Mouse (Mus musculus) stomach, postnatal 0 days (tissue): ENCODE measurements around the gene Oasl1. TPM values are rescaled to one million over a fixed set of nuclear protein-coding genes. Genes with fewer than 3 reads are reported as not detected.

Source experiments
- ATAC-seq: fragments of 200-750 bp; cut with Nextera tagmentation; 2 replicates; pipeline ENCODE4 v1.8.0; 2017; ENCODE audit not compliant: low FRiP score, low TSS enrichment
- DNase-seq: peaks from one replicate; pipeline ENCODE4 v3.0.0-alpha.2; 2016; ENCODE audit warnings: low spot score
- H3K27ac ChIP-seq: fragments of 300-500 bp; sonication (generic); replicated peaks from 2 replicates; pipeline ENCODE4 v1.5.1; 2014; ENCODE audit warnings: mild to moderate bottlenecking, control low read depth
- H3K27me3 ChIP-seq: fragments of 300-500 bp; sonication (generic); 2 replicates; pipeline ENCODE4 v1.6.1; 2014; ENCODE audit warnings: low read length; ENCODE audit not compliant: control insufficient read depth, insufficient read depth
- H3K36me3 ChIP-seq: fragments of 300-500 bp; sonication (generic); 2 replicates; pipeline ENCODE4 v1.6.1; 2014; ENCODE audit warnings: low read length, mixed read lengths; ENCODE audit not compliant: control insufficient read depth, insufficient read depth
- H3K4me1 ChIP-seq: fragments of 300-500 bp; sonication (generic); replicated peaks from 2 replicates; pipeline ENCODE4 v1.6.1; 2014; ENCODE audit warnings: antibody characterized with exemption; ENCODE audit not compliant: control insufficient read depth, insufficient read depth
- H3K4me2 ChIP-seq: fragments of 300-500 bp; sonication (generic); replicated peaks from 2 replicates; pipeline ENCODE4 v1.6.1; 2014; ENCODE audit warnings: low read depth, mild to moderate bottlenecking, control low read depth, moderate library complexity
- H3K4me3 ChIP-seq: fragments of 300-500 bp; sonication (generic); 2 replicates; pipeline ENCODE4 v1.5.1; 2014; ENCODE audit warnings: low read depth, low read length, control low read depth
- H3K9ac ChIP-seq: fragments of 300-500 bp; sonication (generic); 2 replicates; pipeline ENCODE4 v1.6.1; 2014; ENCODE audit warnings: mild to moderate bottlenecking, low read length, control low read depth, mixed read lengths
- H3K9me3 ChIP-seq: fragments of 300-500 bp; sonication (generic); 2 replicates; pipeline ENCODE4 v1.6.1; 2016; ENCODE audit warnings: low read length; ENCODE audit not compliant: control insufficient read depth
- CTCF ChIP-seq: IDR thresholded peaks from 2 replicates; pipeline ENCODE4 v1.5.1; 2016; ENCODE audit warnings: antibody characterized with exemption, low read depth, mild to moderate bottlenecking, moderate library complexity
- EP300 ChIP-seq: optimal IDR thresholded peaks from 2 replicates; pipeline ENCODE3; 2016; ENCODE audit warnings: antibody characterized with exemption
- WGBS: fragments of 180-500 bp; shearing (Covaris S2); extraction: QIAGEN DNeasy Blood & Tissue Kit; methylation state at CpG from one replicate; pipeline ENCODE4 v1.1.7; 2014; 5-methylcytosine and 5-hydroxymethylcytosine counted together
- polyA plus RNA-seq: library from polyadenylated mRNA; unstranded; fragments of >200 nt; fragmentation: Nextera tagmentation; extraction: Ambion mirVana; gene quantifications from 2 replicates; pipeline ENCODE4 v1.2.1, GENCODE M21; 2015

Oasl1 gene
- polyA plus RNA-seq, 1 experiment from 2014 or later, result 14.6 TPM

DNA sequence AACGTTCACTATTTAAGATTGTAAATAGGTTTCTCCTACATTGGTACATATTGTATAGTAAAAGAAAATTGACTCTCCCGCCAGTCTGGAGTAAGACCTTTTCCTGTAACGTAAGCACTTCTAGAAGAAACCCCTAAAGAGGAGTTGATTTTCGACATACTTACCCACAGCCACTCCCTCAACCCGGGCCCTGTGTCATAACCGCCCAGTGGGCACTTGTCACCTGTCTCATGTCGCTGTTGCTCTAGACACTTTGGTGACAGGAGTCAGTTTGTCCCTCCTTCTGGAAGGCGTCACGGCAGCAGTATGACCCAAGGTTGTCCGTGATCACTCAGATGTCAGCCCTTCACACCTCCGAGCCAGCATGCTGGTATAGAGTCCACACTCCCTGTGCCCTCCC lies 40.0 kb upstream of the Oasl1 start:
- H3K4me1 ChIP-seq, result no peaks in the 10 kb centered on the region
- H3K4me2 ChIP-seq, result no peak overlapping the region
- no peaks in the 10 kb centered on the region for H3K9me3 ChIP-seq
- no peak overlapping the region for H3K9ac ChIP-seq
- 89% methylated on average over 11 of the region's 11 CpGs for WGBS
- H3K36me3 ChIP-seq, result no peaks in the 10 kb centered on the region
- TF ChIP-seq CTCF, result no peak
- TF ChIP-seq EP300, result no peak
- no peak overlapping the region for H3K27ac ChIP-seq
- DNase-seq (no peak), ATAC-seq (no peak)
- no peaks in the 10 kb centered on the region for H3K27me3 ChIP-seq
- no peak overlapping the region for H3K4me3 ChIP-seq

DNA sequence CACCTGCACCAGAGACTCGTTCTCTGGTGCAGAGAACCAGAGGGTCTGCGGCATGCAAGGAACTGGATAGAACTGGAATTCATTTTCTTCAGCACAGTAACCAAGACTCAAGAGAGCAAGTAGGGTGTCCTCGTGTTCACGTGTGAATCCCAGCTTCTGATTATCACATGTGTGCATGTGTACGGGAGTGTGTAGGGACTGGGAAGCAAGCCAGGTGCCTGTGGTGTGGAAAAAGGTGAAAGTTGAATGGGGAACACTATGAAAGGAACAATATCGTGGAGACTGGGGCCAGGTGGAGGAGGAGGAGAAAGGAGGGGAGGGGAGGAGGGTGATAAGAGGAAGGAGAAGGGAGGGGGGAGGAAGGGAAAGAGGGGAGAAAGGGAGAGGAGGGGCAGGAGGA lies 36.2 kb upstream of the Oasl1 start:
- H3K4me2 ChIP-seq, result no peak overlapping the region
- 63% methylated on average over 6 of the region's 6 CpGs for WGBS
- ATAC-seq (peak; percentile 85), DNase-seq (peak; percentile 71)
- no peaks in the 10 kb centered on the region for H3K9me3 ChIP-seq
- H3K9ac ChIP-seq, result no peak overlapping the region
- H3K36me3 ChIP-seq, result no peaks in the 10 kb centered on the region
- H3K27me3 ChIP-seq, result no peaks in the 10 kb centered on the region
- H3K27ac ChIP-seq, result peak overlapping the region; percentile 59; the same call in 1 of the 2 replicates
- no peak overlapping the region for H3K4me3 ChIP-seq
- no peaks in the 10 kb centered on the region for H3K4me1 ChIP-seq
- no peak for TF ChIP-seq EP300
- no peak for TF ChIP-seq CTCF

DNA sequence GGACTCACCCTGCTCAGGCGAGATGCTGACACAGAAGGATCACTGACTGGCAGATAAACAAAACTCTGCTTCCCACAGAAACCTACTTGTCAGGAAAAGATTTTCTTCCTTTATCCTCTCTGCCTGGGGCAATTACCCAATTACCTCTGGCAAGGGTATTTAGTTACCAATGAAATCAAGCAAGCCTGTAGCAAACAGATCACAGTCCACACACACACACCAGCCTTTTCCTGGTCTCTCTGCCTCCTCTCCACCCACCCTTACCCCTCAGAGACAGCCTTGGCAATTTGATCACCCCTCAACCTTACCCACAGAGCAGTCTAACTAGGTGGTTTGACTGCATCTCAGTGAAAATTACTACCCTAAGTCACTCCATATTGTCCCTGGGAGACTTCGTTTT lies 34.0 kb upstream of the Oasl1 start:
- 80% methylated on average over 2 of the region's 2 CpGs for WGBS
- Histone ChIP-seq H3K4me1 (no peaks in the 10 kb centered on the region), H3K27ac (no peak overlapping the region), H3K9me3 (no peaks in the 10 kb centered on the region), H3K4me2 (no peak overlapping the region), H3K9ac (no peak overlapping the region), H3K27me3 (no peaks in the 10 kb centered on the region), H3K36me3 (no peaks in the 10 kb centered on the region), H3K4me3 (no peak overlapping the region)
- TF ChIP-seq EP300, result no peak
- no peak for TF ChIP-seq CTCF
- ATAC-seq, result no peak
- no peak for DNase-seq

DNA sequence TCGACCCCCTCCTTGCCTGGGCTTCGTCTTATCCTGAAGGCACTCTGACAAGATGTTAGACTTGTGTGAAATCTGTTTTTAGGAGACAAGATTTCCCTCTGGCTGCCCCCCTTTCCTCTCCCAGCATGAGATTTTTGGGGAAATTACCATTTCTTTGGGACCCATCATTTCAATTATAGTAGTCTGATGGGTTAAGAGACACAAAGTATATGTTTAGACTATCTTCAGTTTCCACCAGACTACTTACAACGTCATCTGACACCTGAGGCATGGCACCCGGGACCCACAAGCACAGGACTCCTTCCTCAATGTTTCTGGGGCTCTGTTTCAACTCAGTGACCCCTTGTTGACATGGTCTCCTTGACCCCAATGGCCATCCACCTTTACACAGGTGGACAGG lies 27.5 kb upstream of the Oasl1 start:
- Histone ChIP-seq H3K4me3 (no peak overlapping the region), H3K27ac (no peak overlapping the region), H3K27me3 (no peaks in the 10 kb centered on the region), H3K9me3 (no peaks in the 10 kb centered on the region), H3K4me2 (no peak overlapping the region), H3K9ac (no peak overlapping the region), H3K36me3 (no peaks in the 10 kb centered on the region), H3K4me1 (no peaks in the 10 kb centered on the region)
- DNase-seq (no peak), ATAC-seq (no peak)
- 85% methylated on average over 4 of the region's 4 CpGs for WGBS
- TF ChIP-seq EP300 (no peak), CTCF (no peak)

DNA sequence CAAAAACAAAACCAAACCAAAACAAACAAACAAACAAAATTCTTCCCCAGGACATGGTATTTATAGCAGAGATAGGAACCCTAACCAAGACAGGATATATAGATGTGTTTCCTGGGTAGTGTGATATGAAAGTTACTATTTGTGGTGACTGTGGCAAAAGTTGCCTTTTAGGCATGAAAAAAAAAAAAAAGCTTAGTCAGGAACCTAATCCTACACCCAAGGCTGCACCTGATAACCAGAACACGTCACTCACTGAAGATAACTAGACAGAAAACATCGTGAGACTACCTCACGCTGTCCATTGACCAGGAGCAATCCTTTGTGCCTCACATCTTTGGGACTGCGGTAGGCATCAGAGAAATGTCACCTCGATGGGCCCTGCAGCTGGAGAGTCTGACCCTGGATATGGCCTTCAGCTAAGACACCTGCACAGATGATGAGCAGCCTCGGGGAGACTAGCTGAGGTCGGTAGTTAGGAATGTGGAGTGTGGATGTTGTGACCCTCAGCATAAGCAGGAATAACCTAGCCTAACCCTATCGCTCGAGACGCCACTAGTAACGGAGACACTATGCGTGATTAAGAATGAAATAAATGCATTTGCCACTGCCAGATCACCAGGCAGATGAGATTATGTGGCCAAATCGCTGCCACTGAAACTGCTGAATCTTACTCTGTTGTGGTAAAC lies 26.2 kb upstream of the Oasl1 start, which contains the start of gene Oasl2:
Gene Oasl2 (plus strand): TSS at position 249 of the 686 bp plus-strand sequence.
- WGBS, result 48% methylated on average over 13 of the region's 13 CpGs
- no peaks in the 10 kb centered on the region for H3K4me1 ChIP-seq
- H3K36me3 ChIP-seq, result no peaks in the 10 kb centered on the region
- H3K27me3 ChIP-seq, result no peaks in the 10 kb centered on the region
- DNase-seq, result no peak
- peak within 1 kb of the TSS; percentile 48 for H3K4me2 ChIP-seq
- H3K27ac ChIP-seq, result peak within 1 kb of the TSS; percentile 36; the same call in 1 of the 2 replicates
- H3K9me3 ChIP-seq, result no peaks in the 10 kb centered on the region
- TF ChIP-seq CTCF (no peak), EP300 (no peak)
- ATAC-seq, result no peak; the same call in 1 of the 2 replicates
- H3K4me3 ChIP-seq, result peak within 1 kb of the TSS; percentile 35
- H3K9ac ChIP-seq, result peak within 1 kb of the TSS; percentile 57

DNA sequence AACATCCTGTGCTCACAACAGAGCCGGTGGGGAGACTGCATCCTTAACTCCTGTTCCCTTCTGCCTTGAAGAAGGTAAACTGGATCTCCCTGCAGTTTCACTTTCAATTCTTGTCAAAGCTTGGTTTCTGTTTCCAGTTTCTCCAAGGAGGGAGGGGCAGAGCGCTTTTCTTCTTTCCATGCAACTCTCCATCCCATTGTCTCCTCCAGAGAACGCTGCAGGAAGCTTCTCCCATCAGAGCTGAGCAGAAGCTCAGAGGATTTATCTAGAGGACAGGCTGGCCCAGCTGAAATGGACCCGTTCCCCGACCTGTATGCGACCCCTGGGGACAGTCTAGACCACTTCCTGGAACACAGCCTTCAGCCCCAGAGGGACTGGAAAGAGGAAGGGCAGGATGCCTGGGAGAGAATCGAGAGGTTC lies 25.7 kb upstream of the Oasl1 start:
- Histone ChIP-seq H3K4me3 (peak overlapping the region; percentile 35), H3K4me1 (no peaks in the 10 kb centered on the region), H3K27me3 (no peaks in the 10 kb centered on the region), H3K27ac (peak overlapping the region; percentile 36; the same call in 1 of the 2 replicates), H3K9me3 (no peaks in the 10 kb centered on the region), H3K9ac (peak overlapping the region; percentile 57), H3K36me3 (no peaks in the 10 kb centered on the region), H3K4me2 (peak overlapping the region; percentile 48)
- peak; percentile 35 for DNase-seq
- TF ChIP-seq CTCF (0 out of 2 replicates have a peak, but pooled peaks have one; percentile 3), EP300 (no peak)
- WGBS, result 15% methylated on average over 7 of the region's 7 CpGs
- peak; percentile 53 for ATAC-seq
